Mouse (Mus musculus): ENCODE results near the gene Kcnn1. TPM values are rescaled to one million over a fixed set of nuclear protein-coding genes. Genes with fewer than 3 reads are reported as not detected.

The Kcnn1 gene
- polyA plus RNA-seq, 1 experiment = 22.1 TPM

DNA sequence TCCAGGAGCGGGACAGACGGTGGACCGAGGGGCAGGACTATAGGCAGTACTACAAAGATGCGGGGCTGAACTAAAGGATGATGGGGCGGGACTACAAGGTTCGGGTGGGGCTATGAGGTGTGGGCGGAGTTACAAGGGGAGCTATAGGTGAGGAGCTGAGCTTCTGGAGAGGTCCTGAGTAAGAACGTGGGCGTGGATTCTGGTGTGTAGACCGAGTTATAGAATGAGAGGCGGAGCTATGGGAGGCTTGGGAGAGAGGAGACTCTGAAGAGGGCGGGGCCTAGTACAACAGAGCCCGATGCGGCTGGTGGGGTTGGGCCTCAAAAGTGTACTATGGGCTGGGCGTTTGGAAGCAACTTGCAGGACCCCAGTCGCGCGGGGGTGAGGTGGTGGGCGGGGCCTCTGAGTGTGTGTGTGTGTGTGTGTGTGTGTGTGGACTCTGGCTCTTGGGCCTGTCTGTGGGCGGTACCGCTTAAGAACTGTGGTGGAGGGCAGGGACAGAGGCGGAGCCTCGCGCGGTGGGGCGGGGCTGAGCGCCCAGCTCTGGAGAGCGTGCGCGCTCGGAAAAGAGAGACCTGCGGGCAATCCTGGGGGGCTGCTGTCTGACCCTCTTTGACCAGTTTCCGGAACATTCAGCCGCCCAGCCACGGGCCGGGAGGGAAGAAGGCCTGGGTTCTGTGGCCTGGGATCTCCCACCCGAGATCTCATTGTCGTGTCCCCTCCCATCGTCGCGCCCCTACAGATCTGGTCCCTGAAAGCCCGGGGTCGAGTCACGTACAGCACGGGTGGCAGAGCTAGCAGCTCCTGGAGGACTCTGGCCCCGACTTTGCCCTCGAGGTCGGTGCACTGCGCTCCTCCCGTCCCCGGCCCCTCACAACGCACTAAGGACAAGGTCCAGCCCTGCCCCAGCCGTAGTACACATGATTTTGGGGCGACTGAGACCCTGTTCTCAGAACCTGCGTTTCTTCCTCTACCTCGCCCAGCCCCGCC is 65.7 kb downstream of the Kcnn1 start:
- peak; percentile 79 to 83 for DNase-seq
- TF ChIP-seq CTCF (IDR thresholded peaks at IDR 0.05; ENCODE audit: borderline replicate concordance, insufficient read depth, low read depth, low read length) (no peak), POLR2A (IDR thresholded peaks at IDR 0.05; ENCODE audit: borderline replicate concordance, insufficient read depth, low read length) (0 out of 2 replicates have a peak, but pooled peaks have one; percentile 1)
- H3K4me3 ChIP-seq (replicated peaks; ENCODE audit: insufficient read depth, low read depth, low read length) = peak overlapping the region; percentile 74
- H3K27me3 ChIP-seq (ENCODE audit: control insufficient read depth, insufficient read depth, low read length) = no peaks in the 10 kb centered on the region
- peaks cover 6% of the 10 kb centered on the region for H3K4me1 ChIP-seq (ENCODE audit: control insufficient read depth, insufficient read depth, low read length)
- peak overlapping the region; percentile 1; the same call in 1 of the 2 replicates for H3K27ac ChIP-seq (ENCODE audit: insufficient read depth, low read length)
- under 1% methylated on average over 55 of the region's 57 CpGs for WGBS

DNA sequence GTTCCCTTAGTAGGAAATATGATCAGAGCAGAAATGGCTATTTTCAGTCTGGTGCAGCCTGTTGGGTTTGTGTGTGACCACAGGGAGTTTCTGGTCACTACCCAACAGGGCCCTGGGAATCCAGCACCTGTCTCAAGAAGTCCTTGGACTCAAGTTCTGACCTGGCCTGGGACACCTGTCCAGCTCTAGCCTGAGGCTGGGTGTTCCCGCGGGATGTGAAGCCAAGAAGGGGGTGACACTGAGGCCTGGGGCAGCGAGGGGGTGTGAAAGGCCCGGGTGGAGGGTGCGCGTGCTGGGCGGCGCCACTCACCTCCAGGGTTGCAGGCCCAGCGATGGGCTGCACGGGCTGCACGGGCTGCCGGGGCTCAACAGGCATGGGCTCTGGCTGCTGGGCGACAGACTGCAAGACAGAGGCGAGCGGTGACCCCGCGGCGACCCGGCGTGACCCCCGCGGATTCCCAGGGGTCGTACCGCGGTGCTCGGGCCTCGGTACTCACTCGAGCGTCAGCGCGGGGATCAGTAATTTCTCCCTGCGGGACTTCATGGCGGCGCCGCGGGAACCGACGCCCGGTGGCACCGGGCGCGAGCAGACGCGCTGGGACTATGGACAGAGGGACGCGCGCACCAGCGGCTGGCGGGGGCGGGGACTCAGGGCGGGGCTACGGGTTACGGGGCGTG is 66.5 kb downstream of the Kcnn1 start:
- Histone ChIP-seq H3K4me1 (ENCODE audit: control insufficient read depth, insufficient read depth, low read length) (peaks cover 6% of the 10 kb centered on the region), H3K27ac (ENCODE audit: insufficient read depth, low read length) (peak overlapping the region; percentile 60; the same call in 1 of the 2 replicates), H3K4me3 (replicated peaks; ENCODE audit: insufficient read depth, low read depth, low read length) (peak overlapping the region; percentile 74), H3K27me3 (ENCODE audit: control insufficient read depth, insufficient read depth, low read length) (no peaks in the 10 kb centered on the region)
- no peak for DNase-seq
- WGBS = 6% methylated on average over 54 of the region's 54 CpGs
- TF ChIP-seq CTCF (IDR thresholded peaks at IDR 0.05; ENCODE audit: borderline replicate concordance, insufficient read depth, low read depth, low read length) (no peak), POLR2A (IDR thresholded peaks at IDR 0.05; ENCODE audit: borderline replicate concordance, insufficient read depth, low read length) (no peak)

DNA sequence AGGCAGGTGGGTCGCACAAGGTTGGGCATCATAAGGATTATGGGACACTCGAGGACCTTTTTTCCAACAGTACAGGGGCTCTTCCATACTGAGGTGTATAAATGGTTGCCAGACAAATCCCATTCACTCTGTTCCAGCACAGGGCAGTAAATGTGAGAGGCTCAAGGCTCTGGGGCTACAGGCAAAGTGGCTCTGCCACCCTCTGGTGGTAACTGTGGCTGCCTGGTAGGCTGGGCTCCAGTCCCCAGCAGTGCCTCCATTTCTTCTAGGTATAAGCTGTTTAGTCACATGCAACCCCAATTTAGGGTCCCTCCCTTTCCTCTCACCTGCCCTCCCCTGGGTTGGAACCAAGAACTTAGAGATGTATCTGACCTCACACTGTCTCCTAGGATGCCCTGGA is 67.7 kb downstream of the Kcnn1 start:
- no peak for DNase-seq
- Histone ChIP-seq H3K27ac (ENCODE audit: insufficient read depth, low read length) (no peak overlapping the region), H3K27me3 (ENCODE audit: control insufficient read depth, insufficient read depth, low read length) (no peaks in the 10 kb centered on the region), H3K4me1 (ENCODE audit: control insufficient read depth, insufficient read depth, low read length) (peaks cover 6% of the 10 kb centered on the region), H3K4me3 (replicated peaks; ENCODE audit: insufficient read depth, low read depth, low read length) (no peak overlapping the region)
- TF ChIP-seq POLR2A (IDR thresholded peaks at IDR 0.05; ENCODE audit: borderline replicate concordance, insufficient read depth, low read length) (no peak), CTCF (IDR thresholded peaks at IDR 0.05; ENCODE audit: borderline replicate concordance, insufficient read depth, low read depth, low read length) (peak; percentile 39; the same call in 1 of the 2 replicates)
- 92% methylated on average over 2 of the region's 2 CpGs for WGBS

DNA sequence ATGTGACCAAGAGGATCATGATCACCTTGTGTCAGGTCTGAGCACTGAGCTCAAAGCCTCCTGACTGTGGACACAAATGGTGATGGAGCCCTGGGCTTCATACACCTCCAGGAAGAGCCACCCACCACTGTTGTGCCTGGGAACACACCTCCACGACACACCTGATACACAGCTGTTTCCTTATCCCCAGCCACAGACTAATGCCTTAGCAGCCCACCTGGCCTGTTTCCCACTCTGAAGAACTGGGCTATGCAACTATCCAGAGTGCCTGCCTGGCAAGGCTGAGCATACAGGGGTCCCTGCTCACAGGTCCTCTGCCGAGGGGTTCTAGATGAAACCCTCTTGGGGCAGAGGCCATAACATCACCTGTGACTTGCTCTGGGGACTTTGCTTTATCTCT is 68.8 kb downstream of the Kcnn1 start:
- TF ChIP-seq POLR2A (IDR thresholded peaks at IDR 0.05; ENCODE audit: borderline replicate concordance, insufficient read depth, low read length) (no peak), CTCF (IDR thresholded peaks at IDR 0.05; ENCODE audit: borderline replicate concordance, insufficient read depth, low read depth, low read length) (no peak)
- no peak overlapping the region for H3K4me3 ChIP-seq (replicated peaks; ENCODE audit: insufficient read depth, low read depth, low read length)
- H3K27me3 ChIP-seq (ENCODE audit: control insufficient read depth, insufficient read depth, low read length) = no peaks in the 10 kb centered on the region
- DNase-seq = no peak
- H3K27ac ChIP-seq (ENCODE audit: insufficient read depth, low read length) = no peak overlapping the region
- H3K4me1 ChIP-seq (ENCODE audit: control insufficient read depth, insufficient read depth, low read length) = peaks cover 8% of the 10 kb centered on the region
- 88% methylated on average over 2 of the region's 2 CpGs for WGBS

DNA sequence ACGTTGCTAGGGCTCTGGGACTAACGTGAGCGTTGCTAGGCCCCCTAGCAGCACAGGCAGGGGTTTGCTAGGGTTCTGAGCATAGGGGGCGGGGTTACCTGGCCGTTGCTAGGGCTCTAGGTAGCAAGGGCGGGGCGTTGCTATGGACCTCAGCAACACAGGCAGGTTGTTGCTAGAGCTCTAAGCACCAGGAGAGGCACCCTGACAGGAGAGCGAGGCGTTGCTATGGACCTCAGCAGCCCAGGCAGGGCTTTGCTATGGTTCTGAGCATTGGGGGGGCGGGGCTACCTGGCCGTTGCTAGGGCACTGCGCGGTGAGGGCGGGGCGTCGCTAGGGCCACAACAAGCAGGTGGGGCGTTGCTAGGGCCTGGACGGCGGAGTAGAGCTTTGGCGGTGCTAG is 70.4 kb downstream of the Kcnn1 start:
- peak in 1 of 2 experiments; percentile 68 for DNase-seq

More for the DNA sequence above, 70.4 kb downstream of the Kcnn1 start:
- WGBS = 1% methylated on average over 20 of the region's 20 CpGs
- TF ChIP-seq CTCF (IDR thresholded peaks at IDR 0.05; ENCODE audit: borderline replicate concordance, insufficient read depth, low read depth, low read length) (no peak), POLR2A (IDR thresholded peaks at IDR 0.05; ENCODE audit: borderline replicate concordance, insufficient read depth, low read length) (no peak)
- H3K4me1 ChIP-seq (ENCODE audit: control insufficient read depth, insufficient read depth, low read length) = peaks cover 18% of the 10 kb centered on the region
- H3K27me3 ChIP-seq (ENCODE audit: control insufficient read depth, insufficient read depth, low read length) = no peaks in the 10 kb centered on the region
- H3K4me3 ChIP-seq (replicated peaks; ENCODE audit: insufficient read depth, low read depth, low read length) = peak overlapping the region; percentile 28
- H3K27ac ChIP-seq (ENCODE audit: insufficient read depth, low read length) = no peak overlapping the region

Other genes with a start within 250 kb of the Kcnn1 start
- gene Lrrc25, start 247.1 kb downstream of the Kcnn1 start, polyA plus RNA-seq (2012; rRNA removed) = 0.30 and 0.33 TPM in 2 replicates
- 0.28 and 0.51 TPM in 2 replicates for gene Gdf15, start 230.8 kb downstream of the Kcnn1 start, polyA plus RNA-seq (2012; rRNA removed)
- 28.3 and 32.5 TPM in 2 replicates for gene Pgpep1, start 202.9 kb downstream of the Kcnn1 start, polyA plus RNA-seq (2012; rRNA removed)
- gene Lsm4, start 190.0 kb downstream of the Kcnn1 start, polyA plus RNA-seq (2012; rRNA removed) = 113 and 117 TPM in 2 replicates
- 252 and 274 TPM in 2 replicates for gene Jund, start 164.3 kb downstream of the Kcnn1 start, polyA plus RNA-seq (2012; rRNA removed)
- gene Iqcn, start 159.8 kb downstream of the Kcnn1 start, polyA plus RNA-seq (2012; rRNA removed) = 0.08 and 0.11 TPM in 2 replicates
- gene Gm3336, start 144.7 kb downstream of the Kcnn1 start, polyA plus RNA-seq (2012; rRNA removed) = 0.13 TPM in 1 of 2 replicates, not detected in the other
- 2.5 and 3.0 TPM in 2 replicates for gene Pde4c, start 139.5 kb downstream of the Kcnn1 start, polyA plus RNA-seq (2012; rRNA removed)
- 1,156 and 1,176 TPM in 2 replicates for gene Rab3a, start 108.6 kb downstream of the Kcnn1 start, polyA plus RNA-seq (2012; rRNA removed)
- 81.1 and 83.4 TPM in 2 replicates for gene Mpv17l2, start 102.3 kb downstream of the Kcnn1 start, polyA plus RNA-seq (2012; rRNA removed)
- 150 and 158 TPM in 2 replicates for gene Pik3r2, start 86.5 kb downstream of the Kcnn1 start, polyA plus RNA-seq (2012; rRNA removed)
- gene Mast3, start 58.2 kb downstream of the Kcnn1 start, polyA plus RNA-seq (2012; rRNA removed) = 69.5 and 70.4 TPM in 2 replicates
- gene Il12rb1, start 54.8 kb downstream of the Kcnn1 start, polyA plus RNA-seq (2012; rRNA removed) = 1.8 and 1.9 TPM in 2 replicates
- gene Arrdc2, start 23.5 kb downstream of the Kcnn1 start, polyA plus RNA-seq (2012; rRNA removed) = 33.1 and 34.0 TPM in 2 replicates
- gene Ccdc124, start 10.7 kb upstream of the Kcnn1 start, polyA plus RNA-seq (2012; rRNA removed) = 123 and 145 TPM in 2 replicates
- gene Slc5a5, start 29.5 kb upstream of the Kcnn1 start, polyA plus RNA-seq (2012; rRNA removed) = 6.7 and 6.9 TPM in 2 replicates
- 1,458 and 1,510 TPM in 2 replicates for gene Rpl18a, start 34.2 kb upstream of the Kcnn1 start, polyA plus RNA-seq (2012; rRNA removed)
- gene Map1s, start 42.7 kb upstream of the Kcnn1 start, polyA plus RNA-seq (2012; rRNA removed) = 53.4 and 53.7 TPM in 2 replicates

Data from cerebellum, adult 2 months (tissue).